ENCODE assay signal across 14 mouse cellular contexts in the genomic region with DNA sequence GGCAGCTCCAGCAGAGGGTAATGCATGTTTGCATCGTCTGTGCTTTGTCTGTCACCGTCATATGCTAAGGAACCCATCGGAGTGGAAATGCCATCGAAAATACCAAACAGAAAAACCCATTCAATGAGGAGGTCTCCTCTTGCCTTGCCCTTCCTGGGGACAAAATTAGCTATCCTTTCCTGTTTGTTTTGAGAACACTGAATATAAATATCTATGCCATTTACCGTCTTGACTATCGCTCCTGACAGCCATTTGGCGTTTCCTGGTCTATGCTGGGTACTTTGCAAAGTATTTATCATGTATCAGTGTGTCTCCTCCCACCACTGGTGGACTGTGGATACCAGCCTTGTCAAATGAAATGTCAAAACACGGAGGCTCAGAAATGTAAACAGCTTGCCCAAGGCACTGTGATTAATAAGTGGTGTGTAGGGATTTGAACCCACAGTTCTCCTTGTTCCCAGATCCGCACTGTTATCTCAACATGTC.
A peak's percentile ranks its signal among the peaks of the same experiment; 100 is the strongest.
DNase-seq lines count a peak whose midpoint lies in the region.
"Had no signal": no experiment of that assay in that cellular context is flagged by ENCODE, and none has a peak within 500 bp of the region (broad histone marks: within the 10 kb centered on the region; RNA-seq: fewer than 3 reads in every experiment).

No protein-coding gene starts in this region.

- DNase-seq in lung, postnatal 10 days: peak; percentile 37
- DNase-seq in lung, postnatal 4 days: no peak
- peak; percentile 47 for DNase-seq in lung, postnatal 25 days (ENCODE audit: low spot score)
- DNase-seq in neural tube, embryonic 10.5 days (ENCODE audit: extremely low spot score, low spot score): no peak
- DNase-seq in urinary bladder, adult 18-20 months (ENCODE audit: low spot score in 2 of 2): no peak
- DNase-seq: adrenal gland, adult 8-10 months; adrenal gland, postnatal 14 days; adrenal gland, postnatal 36 days; cerebellum, adult 11-12 months; cerebellum, adult 2 months; cerebellum, adult 9-10 months; cerebellum, postnatal 10 days; cerebellum, postnatal 25 days; forebrain, postnatal 0 days had no signal

Comparison
In these comparisons a context has a peak if more than half of its experiments do, and no peak if none do; other contexts are left out.
1. DNase-seq: peak in lung, postnatal 10 days (single experiment) and lung, postnatal 25 days (single experiment); none in lung, postnatal 4 days (0 of 2), neural tube, embryonic 10.5 days (single experiment) and urinary bladder, adult 18-20 months (0 of 2).